Comparison of ENCODE assay signal across 8 mouse cellular contexts in genomic region chr5:106459120-106459641, GRCm38 (mm10). TPM values are rescaled to one million over a fixed set of nuclear protein-coding genes. Genes with fewer than 3 reads are reported as not detected.
DNase-seq lines count a peak whose midpoint lies in the region; ATAC-seq lines count a peak whose summit lies in the region.

No protein-coding gene starts in this region.

- ATAC-seq in heart, embryonic 13.5 days (ENCODE audit: extremely low read depth, insufficient number of reproducible peaks, low FRiP score, low TSS enrichment) = no peak
- peak; percentile 6; the same call in 1 of the 2 replicates for ATAC-seq in midbrain, embryonic 15.5 days (replicated peaks)

- H3K27me3 ChIP-seq in heart, embryonic 13.5 days (replicated peaks) = peaks cover 97% of the 10 kb centered on the region
- peaks cover 100% of the 10 kb centered on the region for H3K27me3 ChIP-seq in hindbrain, embryonic 10.5 days (ENCODE audit: insufficient read depth, poor library complexity, severe bottlenecking)
- peaks cover 47% of the 10 kb centered on the region for H3K27me3 ChIP-seq in midbrain, embryonic 15.5 days (replicated peaks)

- peak overlapping the region; percentile 88 for H3K4me2 ChIP-seq in heart, embryonic 13.5 days
- H3K4me2 ChIP-seq in midbrain, embryonic 15.5 days = peak overlapping the region; percentile 59

- peak overlapping the region; percentile 59 for H3K4me3 ChIP-seq in heart, embryonic 13.5 days
- peak overlapping the region; percentile 40; the same call in 1 of the 2 replicates for H3K4me3 ChIP-seq in brown adipose tissue, adult 24 weeks (ENCODE audit: insufficient read depth, low read depth, low read length)
- peak overlapping the region; percentile 60 for H3K4me3 ChIP-seq in hindbrain, embryonic 10.5 days
- peak overlapping the region; percentile 49 for H3K4me3 ChIP-seq in midbrain, embryonic 15.5 days

- no peak for DNase-seq in heart, postnatal 14 days
- peak; percentile 57 for DNase-seq in hindbrain, embryonic 10.5 days (ENCODE audit: low spot score)
- DNase-seq in layer of hippocampus, adult 18-20 months (ENCODE audit: low spot score in 2 of 2) = no peak
- no peak for DNase-seq in urinary bladder, postnatal 25 days (ENCODE audit: low spot score)
- no peak for DNase-seq in layer of hippocampus, postnatal 25 days (ENCODE audit: extremely low spot score in 1 of 2, low spot score in 1 of 2)

- no peaks in the 10 kb centered on the region for H3K9me3 ChIP-seq in heart, embryonic 13.5 days
- H3K9me3 ChIP-seq in hindbrain, embryonic 10.5 days = no peaks in the 10 kb centered on the region
- H3K9me3 ChIP-seq in midbrain, embryonic 15.5 days = no peaks in the 10 kb centered on the region

- H3K27ac ChIP-seq in heart, embryonic 13.5 days (replicated peaks) = no peak overlapping the region
- H3K27ac ChIP-seq in brown adipose tissue, adult 24 weeks (replicated peaks; ENCODE audit: low read depth, low read length) = no peak overlapping the region
- H3K27ac ChIP-seq in hindbrain, embryonic 10.5 days = peak overlapping the region; percentile 50; the same call in 1 of the 2 replicates
- H3K27ac ChIP-seq in midbrain, embryonic 15.5 days = peak overlapping the region; percentile 81

- H3K4me1 ChIP-seq in heart, embryonic 13.5 days = peaks cover 28% of the 10 kb centered on the region
- H3K4me1 ChIP-seq in brown adipose tissue, adult 24 weeks (ENCODE audit: control insufficient read depth, insufficient read depth, insufficient read length, low read length) = peaks cover 4% of the 10 kb centered on the region
- peaks cover 44% of the 10 kb centered on the region for H3K4me1 ChIP-seq in hindbrain, embryonic 10.5 days (replicated peaks)
- peaks cover 32% of the 10 kb centered on the region for H3K4me1 ChIP-seq in midbrain, embryonic 15.5 days

- intact Hi-C loops in heart, postnatal 14 days (cut with DNase I) = loop anchor here (10.0 kb wide), 3 partner anchors 474 to 1266 kb away; partner anchors contain the start of gene Gfi1

- under 1% methylated on average over 31 of the region's 31 CpGs for WGBS in heart, embryonic 13.5 days
- WGBS in hindbrain, embryonic 10.5 days = under 1% methylated on average over 31 of the region's 31 CpGs
- under 1% methylated on average over 31 of the region's 31 CpGs for WGBS in midbrain, embryonic 15.5 days

- no peak overlapping the region for H3K9ac ChIP-seq in heart, embryonic 13.5 days
- peak overlapping the region; percentile 36 for H3K9ac ChIP-seq in midbrain, embryonic 15.5 days

- H3K36me3 ChIP-seq in heart, embryonic 13.5 days = no peaks in the 10 kb centered on the region
- H3K36me3 ChIP-seq in hindbrain, embryonic 10.5 days = no peaks in the 10 kb centered on the region
- H3K36me3 ChIP-seq in midbrain, embryonic 15.5 days (replicated peaks) = no peaks in the 10 kb centered on the region

RNA-seq across cellular contexts. Expression of gene Barhl2, which starts 1.2 kb away (rescaled TPM):
- not detected in 2 replicates for polyA plus RNA-seq in heart, embryonic 13.5 days (2015; fragmentation: Nextera tagmentation; extraction: Ambion mirVana)
- not detected for total RNA-seq in heart, postnatal 14 days (2021)
- not detected in 2 replicates for polyA plus RNA-seq in brown adipose tissue, adult 24 weeks (2012; ENCODE audit: insufficient read depth, insufficient read length, missing spikeins)
- polyA plus RNA-seq in hindbrain, embryonic 10.5 days (2016; fragmentation: Nextera tagmentation; extraction: Ambion mirVana) = 1.1 and 1.4 TPM in 2 replicates
- polyA plus RNA-seq in midbrain, embryonic 15.5 days (2015; fragmentation: Nextera tagmentation; extraction: Ambion mirVana) = 7.8 and 8.5 TPM in 2 replicates
- under 1 TPM in 1 of 2 experiments, not detected in 1; 0.12 TPM for total RNA-seq in layer of hippocampus, adult 18-20 months (2021)
- under 1 TPM; 0.12 to 0.26 TPM for total RNA-seq in layer of hippocampus, postnatal 25 days (2021)

Comparison
In these comparisons a context has a peak if more than half of its experiments do, and no peak if none do; other contexts are left out.
1. H3K27ac ChIP-seq: peak in hindbrain, embryonic 10.5 days (single experiment) and midbrain, embryonic 15.5 days (single experiment); none in heart, embryonic 13.5 days (single experiment) and brown adipose tissue, adult 24 weeks (single experiment).
2. Peak in every context shown above with its lines, with median percentiles within 50 percentile points of each other: H3K4me3 ChIP-seq.